Mouse (Mus musculus) forebrain, embryonic 11.5 days (tissue): ENCODE results near the gene Rps11. TPM values are rescaled to one million over a fixed set of nuclear protein-coding genes. Genes with fewer than 3 reads are reported as not detected.
"Not testable (repeated sequence)": the region's sequence is repeated elsewhere in the genome, so short reads cannot be mapped to it uniquely, and the experiment has no call there.

Source experiments
- ATAC-seq: fragments of 200-750 bp; cut with Nextera tagmentation; replicated peaks from 2 replicates; pipeline ENCODE4 v1.8.0; 2017; ENCODE audit warnings: moderate TSS enrichment; ENCODE audit not compliant: low FRiP score
- DNase-seq: peaks from one replicate; pipeline ENCODE4 v3.0.0-alpha.2; 2017; ENCODE audit warnings: low spot score
- H3K27ac ChIP-seq: fragments of 300-500 bp; sonication (generic); 2 replicates; pipeline ENCODE4 v1.5.1; 2014; ENCODE audit warnings: low read depth, low read length
- H3K27me3 ChIP-seq: fragments of 300-500 bp; sonication (generic); 2 replicates; pipeline ENCODE4 v1.6.1; 2014; ENCODE audit warnings: mild to moderate bottlenecking, low read length, mixed read lengths; ENCODE audit not compliant: control insufficient read depth, insufficient read depth
- H3K36me3 ChIP-seq: fragments of 300-500 bp; sonication (generic); 2 replicates; pipeline ENCODE4 v1.6.1; 2014; ENCODE audit warnings: mild to moderate bottlenecking, low read length, moderate library complexity, mixed read lengths; ENCODE audit not compliant: control insufficient read depth, insufficient read depth
- H3K4me1 ChIP-seq: fragments of 300-500 bp; sonication (generic); replicated peaks from 2 replicates; pipeline ENCODE4 v1.6.1; 2014; ENCODE audit warnings: low read length, mixed read lengths; ENCODE audit not compliant: control insufficient read depth, insufficient read depth
- H3K4me2 ChIP-seq: fragments of 300-500 bp; sonication (generic); 2 replicates; pipeline ENCODE4 v1.6.1; 2014; ENCODE audit warnings: low read depth, mild to moderate bottlenecking, low read length, moderate library complexity, mixed read lengths; ENCODE audit not compliant: severe bottlenecking
- H3K4me3 ChIP-seq: fragments of 300-500 bp; sonication (generic); 2 replicates; pipeline ENCODE4 v1.5.1; 2014; ENCODE audit warnings: low read depth, low read length
- H3K9ac ChIP-seq: fragments of 300-500 bp; sonication (generic); 2 replicates; pipeline ENCODE4 v1.6.1; 2014; ENCODE audit warnings: low read length
- H3K9me3 ChIP-seq: fragments of 300-500 bp; sonication (generic); 2 replicates; pipeline ENCODE4 v1.6.1; 2016; ENCODE audit warnings: low read length, mixed read lengths; ENCODE audit not compliant: control insufficient read depth
- WGBS: fragments of 180-500 bp; shearing (Covaris S2); extraction: QIAGEN DNeasy Blood & Tissue Kit; methylation state at CpG from one replicate; pipeline ENCODE4 v1.1.7; 2014; 5-methylcytosine and 5-hydroxymethylcytosine counted together
- polyA plus RNA-seq: library from polyadenylated mRNA; unstranded; fragments of >200 nt; fragmentation: Nextera tagmentation; extraction: Ambion mirVana; gene quantifications from 2 replicates; pipeline ENCODE4 v1.2.1, GENCODE M21; 2014

The Rps11 gene
- polyA plus RNA-seq, 1 experiment from 2014 or later = 1,481 TPM

DNA sequence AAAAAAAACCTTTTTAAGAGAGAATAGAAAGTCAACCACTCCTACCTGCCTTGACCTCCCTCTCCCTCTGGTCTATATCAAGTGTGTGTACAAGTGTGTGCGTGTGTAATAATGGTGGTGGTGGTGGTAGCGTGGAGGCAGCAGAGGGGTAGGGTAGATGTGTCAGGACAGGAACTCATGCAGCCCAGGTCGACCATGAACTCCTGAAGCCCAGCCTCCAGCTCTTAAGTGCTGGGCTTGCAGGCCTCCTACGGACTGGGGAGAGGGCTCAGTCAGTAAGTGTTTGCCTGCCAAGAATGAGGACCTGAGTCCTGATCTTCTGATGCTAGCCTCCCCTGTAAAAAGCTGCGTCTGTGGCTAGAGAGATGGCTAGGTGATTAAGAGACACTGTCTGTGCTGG is 19.3 kb downstream of the Rps11 start:
- Histone ChIP-seq H3K27me3 (no peaks in the 10 kb centered on the region), H3K9ac (no peak overlapping the region), H3K4me2 (no peak overlapping the region), H3K4me3 (no peak overlapping the region), H3K27ac (no peak overlapping the region), H3K9me3 (no peaks in the 10 kb centered on the region), H3K4me1 (no peaks in the 10 kb centered on the region), H3K36me3 (no peaks in the 10 kb centered on the region)
- no peak for ATAC-seq
- DNase-seq = no peak
- 84% methylated on average over 5 of the region's 5 CpGs for WGBS

DNA sequence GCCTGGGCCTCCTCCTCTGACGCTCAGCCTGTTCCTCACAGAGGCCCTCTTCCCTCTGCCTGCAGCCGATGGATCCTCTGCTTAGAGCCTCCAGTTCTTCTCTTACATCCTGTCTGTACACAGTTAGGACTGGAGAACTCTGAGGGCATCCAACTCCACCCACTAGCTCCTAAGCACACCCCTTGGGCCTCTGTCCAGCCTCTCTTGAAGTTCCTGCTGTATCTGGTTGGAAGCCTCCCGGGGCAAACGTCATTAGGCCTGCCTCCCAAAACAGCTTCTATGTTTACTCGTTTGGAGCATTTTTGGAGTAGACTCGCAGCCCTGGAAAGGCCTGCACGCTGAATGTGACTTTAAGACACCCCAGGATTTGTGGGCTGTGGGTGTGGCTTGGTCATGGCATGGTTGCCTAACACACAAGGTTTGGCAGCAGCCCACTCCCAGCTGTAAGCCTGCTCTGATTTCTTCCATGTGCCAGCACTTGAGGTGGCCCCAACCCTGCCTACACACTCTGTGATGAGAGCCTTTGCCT is 20.5 kb downstream of the Rps11 start, which contains the start of gene Fcgrt:
TSS of gene Fcgrt (minus strand) at position 200 of the 529 bp plus-strand sequence.
- no peaks in the 10 kb centered on the region for H3K36me3 ChIP-seq
- H3K9ac ChIP-seq = no peak within 1 kb of the TSS
- no peak within 1 kb of the TSS for H3K4me3 ChIP-seq
- H3K4me1 ChIP-seq = no peaks in the 10 kb centered on the region
- H3K27ac ChIP-seq = no peak within 1 kb of the TSS
- no peaks in the 10 kb centered on the region for H3K27me3 ChIP-seq
- H3K9me3 ChIP-seq = no peaks in the 10 kb centered on the region
- DNase-seq (no peak), ATAC-seq (no peak)
- H3K4me2 ChIP-seq = no peak within 1 kb of the TSS
- WGBS = 76% methylated on average over 7 of the region's 7 CpGs

DNA sequence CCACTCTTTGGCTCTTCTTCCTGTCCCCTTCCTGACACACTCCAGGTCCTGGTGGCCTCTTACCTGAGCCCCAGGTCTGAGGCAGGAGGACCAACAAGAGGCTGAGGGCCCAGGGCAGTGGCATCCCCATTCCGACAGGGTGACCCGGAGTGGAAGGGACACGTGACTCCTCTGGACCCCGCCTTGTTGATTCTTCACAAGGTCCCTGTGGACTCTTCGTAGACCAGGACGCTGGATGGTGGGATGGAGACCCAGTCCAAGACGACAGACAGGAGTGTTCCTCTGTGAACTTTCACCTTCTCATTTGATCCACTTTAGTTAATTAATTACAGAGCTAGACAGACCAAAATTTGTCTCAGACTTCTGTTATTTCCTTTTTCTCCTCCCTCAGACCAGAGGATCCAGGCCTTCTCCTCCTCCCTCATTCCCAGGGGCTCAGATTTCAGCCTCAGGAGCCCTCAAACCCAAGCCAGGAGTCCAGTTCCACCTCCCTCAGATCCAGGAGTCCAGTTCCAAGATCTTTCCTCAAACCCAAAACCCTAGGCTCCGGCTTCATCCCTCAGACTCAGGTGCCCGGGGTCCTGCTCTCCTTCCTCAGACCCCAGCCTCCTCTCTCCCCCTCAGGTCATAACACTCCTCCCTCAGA is 21.2 kb downstream of the Rps11 start:
- Histone ChIP-seq H3K27me3 (no peaks in the 10 kb centered on the region), H3K4me2 (no peak overlapping the region), H3K4me1 (no peaks in the 10 kb centered on the region), H3K9me3 (no peaks in the 10 kb centered on the region), H3K27ac (no peak overlapping the region), H3K9ac (no peak overlapping the region), H3K36me3 (no peaks in the 10 kb centered on the region), H3K4me3 (no peak overlapping the region)
- DNase-seq = no peak
- no peak for ATAC-seq
- WGBS = 85% methylated on average over 9 of the region's 9 CpGs

DNA sequence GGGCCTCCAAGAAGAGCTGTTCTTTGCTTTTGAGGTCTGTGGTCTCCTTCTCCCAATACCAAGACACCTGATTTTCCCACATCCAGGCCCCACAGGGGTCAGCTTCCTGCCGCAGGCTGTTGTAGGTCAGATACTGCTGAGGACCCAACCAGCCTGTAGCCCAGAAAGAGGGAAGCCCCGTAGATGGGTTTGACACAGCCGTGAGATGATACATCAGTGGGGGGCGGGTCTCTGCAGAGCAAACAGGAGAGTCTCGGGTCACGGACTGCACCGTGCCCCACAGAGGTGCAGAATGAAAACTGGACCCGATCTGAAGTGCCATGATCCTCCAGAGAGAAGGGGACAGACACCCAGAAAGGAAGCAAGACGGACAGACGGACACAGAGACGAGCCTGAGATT is 21.8 kb downstream of the Rps11 start:
- ATAC-seq = no peak
- no peak overlapping the region for H3K4me2 ChIP-seq
- no peaks in the 10 kb centered on the region for H3K9me3 ChIP-seq
- no peak for DNase-seq
- no peaks in the 10 kb centered on the region for H3K27me3 ChIP-seq
- no peak overlapping the region for H3K9ac ChIP-seq
- 91% methylated on average over 11 of the region's 11 CpGs for WGBS
- no peak overlapping the region for H3K4me3 ChIP-seq
- no peaks in the 10 kb centered on the region for H3K36me3 ChIP-seq
- H3K4me1 ChIP-seq = no peaks in the 10 kb centered on the region
- H3K27ac ChIP-seq = no peak overlapping the region

DNA sequence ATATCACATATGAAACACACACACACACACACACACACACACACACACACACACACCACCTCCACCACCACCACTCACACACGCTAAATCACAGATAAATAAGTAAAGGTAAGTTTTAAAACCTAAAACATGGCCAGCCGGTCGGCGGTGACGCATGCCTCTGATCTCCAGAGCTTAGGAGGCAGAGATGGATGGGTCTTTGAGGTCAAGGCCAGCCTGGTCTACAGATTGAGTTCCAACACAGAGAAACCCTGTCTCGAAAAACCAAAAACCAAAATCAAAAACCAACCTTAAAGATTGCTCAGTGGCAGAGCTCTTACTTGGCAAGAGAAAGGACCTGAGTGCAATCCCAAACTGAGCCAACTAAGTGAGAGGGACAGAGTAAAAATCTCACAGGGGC is 24.2 kb downstream of the Rps11 start:
- H3K36me3 ChIP-seq = no peaks in the 10 kb centered on the region
- no peak overlapping the region for H3K9ac ChIP-seq
- no peaks in the 10 kb centered on the region for H3K4me1 ChIP-seq
- ATAC-seq (no peak), DNase-seq (no peak)
- H3K27me3 ChIP-seq = no peaks in the 10 kb centered on the region
- no peak overlapping the region for H3K27ac ChIP-seq
- 96% methylated on average over 6 of the region's 6 CpGs for WGBS
- no peak overlapping the region for H3K4me2 ChIP-seq
- no peaks in the 10 kb centered on the region for H3K9me3 ChIP-seq
- no peak overlapping the region for H3K4me3 ChIP-seq

DNA sequence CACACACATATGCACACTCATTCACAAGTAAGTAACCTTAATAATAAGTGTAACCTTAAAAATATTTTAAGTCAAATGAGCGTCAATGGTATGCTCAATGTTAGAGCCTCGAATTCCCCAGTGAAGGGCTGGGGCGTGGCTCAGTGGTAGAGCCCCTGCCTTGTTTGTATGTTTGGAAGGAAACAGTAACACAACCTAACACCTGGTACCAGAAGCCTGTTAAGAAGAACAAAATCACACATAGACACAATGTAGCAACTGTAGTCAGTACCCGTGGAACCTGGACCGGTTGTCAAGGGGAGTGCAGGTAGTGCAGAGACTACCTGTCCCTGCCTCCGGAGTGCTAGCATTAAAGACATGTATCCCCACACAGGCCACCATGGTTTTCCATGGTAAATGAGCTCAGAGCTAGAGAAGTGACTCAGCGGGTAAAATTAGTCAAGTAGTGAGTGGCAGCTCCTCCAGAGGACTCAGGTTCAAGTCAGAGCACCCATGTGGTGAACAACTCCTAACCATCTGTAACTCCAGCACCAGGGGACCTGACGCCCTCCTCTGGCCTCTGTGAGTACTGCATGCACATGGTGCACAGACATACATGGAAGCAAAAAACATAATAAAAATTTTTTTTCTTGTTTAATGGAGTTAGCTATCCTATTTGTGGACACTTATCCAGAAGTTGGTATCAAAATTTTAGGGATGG is 25.5 kb downstream of the Rps11 start:
- no peak for DNase-seq
- WGBS = 88% methylated on average over 8 of the region's 8 CpGs

DNA sequence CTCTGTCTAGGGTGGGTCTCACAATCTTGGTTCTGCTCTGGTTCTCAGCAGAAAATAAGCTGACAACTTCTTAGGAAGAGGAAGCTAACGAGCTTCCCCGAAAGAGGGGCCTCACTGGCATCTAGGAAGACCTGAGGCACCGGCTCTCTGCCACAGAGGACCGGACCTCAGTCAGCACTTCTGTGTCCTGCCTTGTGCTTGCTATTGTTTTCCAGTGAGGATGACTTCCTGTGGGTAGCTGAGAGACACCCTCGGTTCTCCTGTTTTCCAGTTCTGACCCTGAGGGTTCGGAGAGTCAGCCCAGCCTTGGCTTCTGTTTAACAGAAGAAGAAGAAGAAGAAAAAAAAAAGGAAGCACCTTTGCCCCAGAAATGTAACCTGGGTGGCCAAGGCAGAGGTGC is 26.8 kb downstream of the Rps11 start:
- ATAC-seq = no peak
- no peak overlapping the region for H3K27ac ChIP-seq
- H3K4me2 ChIP-seq = no peak overlapping the region
- DNase-seq = no peak
- no peaks in the 10 kb centered on the region for H3K9me3 ChIP-seq
- H3K9ac ChIP-seq = no peak overlapping the region
- no peaks in the 10 kb centered on the region for H3K36me3 ChIP-seq
- H3K4me3 ChIP-seq = no peak overlapping the region
- H3K27me3 ChIP-seq = no peaks in the 10 kb centered on the region
- WGBS = 61% methylated on average over 6 of the region's 6 CpGs
- H3K4me1 ChIP-seq = no peaks in the 10 kb centered on the region

More for the DNA sequence above, 25.5 kb downstream of the Rps11 start:
- Histone ChIP-seq H3K36me3 (no peaks in the 10 kb centered on the region), H3K4me1 (no peaks in the 10 kb centered on the region), H3K9ac (no peak overlapping the region), H3K27ac (no peak overlapping the region), H3K9me3 (no peaks in the 10 kb centered on the region), H3K27me3 (no peaks in the 10 kb centered on the region), H3K4me3 (no peak overlapping the region), H3K4me2 (no peak overlapping the region)
- ATAC-seq = no peak

DNA sequence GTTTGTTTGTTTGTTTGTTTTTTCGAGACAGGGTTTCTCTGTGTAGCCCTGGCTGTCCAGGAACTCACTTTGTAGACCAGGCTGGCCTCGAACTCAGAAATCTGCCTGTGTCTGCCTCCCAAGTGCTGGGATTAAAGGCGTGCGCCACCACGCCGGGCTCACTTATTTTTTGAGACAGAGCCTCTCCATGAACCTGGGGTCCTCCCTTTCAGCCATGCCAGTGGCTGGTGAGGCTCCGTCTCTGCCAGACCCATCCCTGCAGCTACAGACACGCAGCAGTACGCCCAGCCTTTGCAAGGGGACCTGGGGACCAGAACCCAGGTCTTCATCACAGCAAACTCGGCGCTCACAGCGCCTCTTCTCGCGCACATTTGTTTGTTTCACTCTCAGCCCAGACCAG is 28.3 kb downstream of the Rps11 start:
- H3K4me1 ChIP-seq, H3K4me2 ChIP-seq, H3K36me3 ChIP-seq, ATAC-seq, H3K9me3 ChIP-seq, H3K27ac ChIP-seq, H3K27me3 ChIP-seq, H3K9ac ChIP-seq, DNase-seq, H3K4me3 ChIP-seq: not testable (repeated sequence)
- WGBS = 94% methylated on average over 14 of the region's 14 CpGs
